Mouse (Mus musculus) MEL (cell line): ENCODE results near the gene A1bg. TPM values are rescaled to one million over a fixed set of nuclear protein-coding genes. Genes with fewer than 3 reads are reported as not detected.

ENCODE experiments used
- DNase-seq: peaks from one replicate; pipeline ENCODE4 v3.0.0; 2011; ENCODE audit warnings: low read depth, low spot score
- H3K27ac ChIP-seq: 2 replicates; pipeline ENCODE4 v1.5.1; 2012; ENCODE audit warnings: low read depth, mild to moderate bottlenecking, control low read depth, low read length, moderate library complexity; ENCODE audit not compliant: control insufficient read depth
- H3K27me3 ChIP-seq, 2 experiments: fragments of 150-350 bp in 1 of 2; sonication (generic) in 1 of 2; 2 replicates each; pipeline ENCODE4 v1.6.1; 2012; ENCODE audit warnings: low read length in 2 of 2, mild to moderate bottlenecking in 2 of 2, improper control_type of control experiment in 1 of 2, moderate library complexity in 1 of 2; ENCODE audit not compliant: insufficient read depth in 2 of 2, control insufficient read depth in 1 of 2
- H3K36me3 ChIP-seq, 2 experiments: 2 replicates each; pipeline ENCODE4 v1.6.1; 2012 to 2014; ENCODE audit warnings: low read length in 2 of 2, improper control_type of control experiment in 1 of 2, inconsistent platforms in 1 of 2, mild to moderate bottlenecking in 1 of 2; ENCODE audit not compliant: insufficient read depth in 2 of 2, control insufficient read depth in 1 of 2
- H3K4me1 ChIP-seq, 2 experiments: fragments of 150-350 bp in 1 of 2; sonication (generic) in 1 of 2; 2 replicates each; pipeline ENCODE4 v1.6.1; 2012; ENCODE audit warnings: low read length in 2 of 2, improper control_type of control experiment in 1 of 2, mild to moderate bottlenecking in 1 of 2; ENCODE audit not compliant: insufficient read depth in 2 of 2, control insufficient read depth in 1 of 2
- H3K4me3 ChIP-seq, 2 experiments: fragments of 150-350 bp in 1 of 2; sonication (generic) in 1 of 2; 2 replicates each; pipeline ENCODE4 v1.5.1; 2012; ENCODE audit warnings: low read depth in 2 of 2, low read length in 2 of 2, mild to moderate bottlenecking in 2 of 2, moderate library complexity in 2 of 2, control low read depth in 1 of 2, improper control_type of control experiment in 1 of 2; ENCODE audit not compliant: control insufficient read depth in 1 of 2, insufficient read depth in 1 of 2
- H3K79me2 ChIP-seq: 2 replicates; pipeline ENCODE4 v1.6.1; 2012; ENCODE audit warnings: mild to moderate bottlenecking, low read length, moderate library complexity; ENCODE audit not compliant: control insufficient read depth, poor library complexity, insufficient read depth
- H3K9ac ChIP-seq: 2 replicates; pipeline ENCODE4 v1.6.1; 2012; ENCODE audit warnings: low read depth, mild to moderate bottlenecking, control low read depth, low read length, moderate library complexity; ENCODE audit not compliant: control insufficient read depth, poor library complexity, severe bottlenecking
- H3K9me3 ChIP-seq: fragments of 150-350 bp; sonication (generic); replicated peaks from 2 replicates; pipeline ENCODE4 v1.6.1; 2012; ENCODE audit warnings: mild to moderate bottlenecking, low read length, improper control_type of control experiment, moderate library complexity; ENCODE audit not compliant: insufficient read depth
- BHLHE40 ChIP-seq: IDR thresholded peaks from 2 replicates; pipeline ENCODE4 v1.6.1; 2012; ENCODE audit warnings: low read depth, mild to moderate bottlenecking, inconsistent platforms, low read length, improper control_type of control experiment, borderline replicate concordance
- CHD2 ChIP-seq: IDR thresholded peaks from 2 replicates; pipeline ENCODE4 v1.6.1; 2011; ENCODE audit warnings: low read length, improper control_type of control experiment
- E2F4 ChIP-seq: IDR thresholded peaks from 2 replicates; pipeline ENCODE4 v1.6.1; 2011; ENCODE audit warnings: low read depth, low read length, improper control_type of control experiment, borderline replicate concordance
- ETS1 ChIP-seq: IDR thresholded peaks from 2 replicates; pipeline ENCODE4 v1.6.1; 2012; ENCODE audit warnings: low read depth, mild to moderate bottlenecking, inconsistent platforms, low read length, improper control_type of control experiment, moderate library complexity
- GABPA ChIP-seq: IDR thresholded peaks from 2 replicates; pipeline ENCODE4 v1.6.1; 2012; ENCODE audit warnings: low read depth, mild to moderate bottlenecking, inconsistent platforms, low read length, improper control_type of control experiment, moderate library complexity
- GATA1 ChIP-seq: IDR thresholded peaks from 2 replicates; pipeline ENCODE4 v1.6.1; 2011; ENCODE audit warnings: low read depth, low read length, improper control_type of control experiment
- HCFC1 ChIP-seq: IDR thresholded peaks from 2 replicates; pipeline ENCODE4 v1.6.1; 2012; ENCODE audit warnings: low read depth, mild to moderate bottlenecking, inconsistent platforms, low read length, improper control_type of control experiment, moderate library complexity
- MAFK ChIP-seq: IDR thresholded peaks from 2 replicates; pipeline ENCODE4 v1.6.1; 2011; ENCODE audit warnings: low read depth, mild to moderate bottlenecking, low read length, improper control_type of control experiment, borderline replicate concordance
- MAZ ChIP-seq: IDR thresholded peaks from 2 replicates; pipeline ENCODE4 v1.6.1; 2012; ENCODE audit warnings: low read depth, mild to moderate bottlenecking, inconsistent platforms, low read length, improper control_type of control experiment
- MEF2A ChIP-seq: IDR thresholded peaks from 2 replicates; pipeline ENCODE4 v1.6.1; 2014; ENCODE audit warnings: low read depth, mild to moderate bottlenecking, inconsistent platforms, low read length, improper control_type of control experiment; ENCODE audit not compliant: poor library complexity, insufficient replicate concordance, severe bottlenecking; ENCODE audit errors: extremely low read depth
- MXI1 ChIP-seq: IDR thresholded peaks from 2 replicates; pipeline ENCODE4 v1.6.1; 2011; ENCODE audit warnings: mild to moderate bottlenecking, low read depth, low read length, improper control_type of control experiment
- NRF1 ChIP-seq: IDR thresholded peaks from 2 replicates; pipeline ENCODE4 v1.6.1; 2014; ENCODE audit warnings: low read depth, mild to moderate bottlenecking, inconsistent platforms, low read length, improper control_type of control experiment, moderate library complexity; ENCODE audit not compliant: poor library complexity, insufficient read depth, severe bottlenecking
- POLR2AphosphoS2 ChIP-seq: IDR thresholded peaks from 2 replicates; pipeline ENCODE4 v1.6.1; 2011; ENCODE audit warnings: low read length, improper control_type of control experiment
- RAD21 ChIP-seq: IDR thresholded peaks from 2 replicates; pipeline ENCODE4 v1.6.1; 2011; ENCODE audit warnings: mild to moderate bottlenecking, low read depth, low read length, improper control_type of control experiment
- RCOR1 ChIP-seq: IDR thresholded peaks from 2 replicates; pipeline ENCODE4 v1.6.1; 2012; ENCODE audit warnings: low read depth, mild to moderate bottlenecking, inconsistent platforms, low read length, improper control_type of control experiment
- SIN3A ChIP-seq: IDR thresholded peaks from 2 replicates; pipeline ENCODE4 v1.6.1; 2012; ENCODE audit warnings: low read length, improper control_type of control experiment, inconsistent platforms
- TBP ChIP-seq: IDR thresholded peaks from 2 replicates; pipeline ENCODE4 v1.8.0; 2011; ENCODE audit warnings: low read depth, low read length, improper control_type of control experiment
- UBTF ChIP-seq: IDR thresholded peaks from 2 replicates; pipeline ENCODE4 v1.6.1; 2012; ENCODE audit warnings: low read depth, mild to moderate bottlenecking, inconsistent platforms, low read length, improper control_type of control experiment, moderate library complexity, borderline replicate concordance; ENCODE audit not compliant: insufficient read depth
- USF1 ChIP-seq: IDR thresholded peaks from 2 replicates; pipeline ENCODE4 v1.6.1; 2014; ENCODE audit warnings: low read depth, mild to moderate bottlenecking, inconsistent platforms, low read length, improper control_type of control experiment, moderate library complexity
- USF2 ChIP-seq, 2 experiments: IDR thresholded peaks; 2 replicates each; pipeline ENCODE4 v1.6.1; 2011 to 2012; ENCODE audit warnings: improper control_type of control experiment in 2 of 2, low read length in 2 of 2, borderline replicate concordance in 1 of 2, inconsistent platforms in 1 of 2, low read depth in 1 of 2, mild to moderate bottlenecking in 1 of 2; ENCODE audit not compliant: insufficient read depth in 1 of 2
- ZMIZ1 ChIP-seq: IDR thresholded peaks from 2 replicates; pipeline ENCODE4 v1.6.1; 2012; ENCODE audit warnings: low read depth, mild to moderate bottlenecking, inconsistent platforms, low read length, improper control_type of control experiment, moderate library complexity
- ZNF384 ChIP-seq: IDR thresholded peaks from 2 replicates; pipeline ENCODE4 v1.6.1; 2012; ENCODE audit warnings: low read depth, mild to moderate bottlenecking, inconsistent platforms, low read length, improper control_type of control experiment
- polyA plus RNA-seq, 2 experiments: library from polyadenylated mRNA; stranded (reverse) in 1 of 2; unstranded in 1 of 2; fragments of >175 nt in 1 of 2; fragments of >200 nt in 1 of 2; gene quantifications; 2 replicates each; pipeline versions ENCODE4 v1.2.1 to v1.2.4; 2012; ENCODE audit warnings: low replicate concordance in 2 of 2, low read depth in 1 of 2; ENCODE audit not compliant: insufficient read length in 2 of 2, insufficient read depth in 1 of 2, missing spikeins in 1 of 2
- total RNA-seq: library from RNA; depleted of rRNA; stranded (reverse); fragments of 300-350 nt; gene quantifications from 2 replicates; pipeline ENCODE4 v1.2.3, GENCODE M21; 2012

The A1bg gene
- total and polyA plus RNA-seq, 3 experiments = not detected

DNA sequence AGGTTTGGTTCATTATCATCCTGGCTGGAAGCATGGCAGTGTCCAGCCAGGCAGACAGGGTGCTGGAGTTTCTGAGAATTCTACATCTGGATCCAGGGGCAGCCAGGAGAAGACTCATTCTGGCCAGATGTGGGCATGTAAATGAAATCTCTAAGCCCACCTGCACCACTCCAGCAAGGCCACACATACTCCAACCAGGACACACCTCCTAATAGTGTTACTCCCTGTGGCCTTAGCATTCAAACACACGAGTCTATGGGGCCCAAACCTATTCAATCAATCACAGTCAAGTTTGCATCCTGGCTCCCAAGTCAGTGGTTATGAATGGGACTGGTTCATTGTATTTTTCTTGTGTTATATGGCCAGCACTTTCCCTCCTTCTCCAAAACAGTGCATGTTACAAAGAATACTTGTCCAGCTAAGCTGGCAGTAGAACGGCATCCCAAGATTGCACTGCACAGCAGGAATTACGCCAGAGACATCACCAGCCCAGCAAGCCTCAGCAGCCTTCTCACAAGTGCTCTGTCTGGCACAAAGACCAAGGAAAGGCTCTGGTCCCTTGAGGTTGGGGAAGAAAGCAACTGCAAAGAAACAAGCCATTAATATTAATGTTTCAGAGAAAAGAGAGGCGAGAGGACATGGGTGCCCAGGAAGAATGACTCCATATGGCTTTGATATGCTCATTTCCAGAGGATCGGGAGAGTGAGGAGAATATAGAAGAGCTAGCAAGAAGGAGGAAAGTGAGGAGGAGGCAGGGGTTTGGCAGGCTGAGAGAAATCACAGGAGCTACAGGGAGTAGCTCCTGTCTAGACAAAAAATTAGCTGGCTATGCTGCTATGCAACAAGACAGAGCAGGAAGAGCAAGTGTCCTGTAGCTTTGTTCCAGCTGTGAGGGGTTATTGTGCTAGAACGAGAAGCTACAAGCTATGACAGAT, 18.8 kb downstream of the A1bg start:
- Histone ChIP-seq H3K4me3 (no peak overlapping the region), H3K9ac (no peak overlapping the region), H3K27ac (no peak overlapping the region), H3K36me3 (no peaks in the 10 kb centered on the region), H3K79me2 (no peaks in the 10 kb centered on the region), H3K27me3 (no peaks in the 10 kb centered on the region), H3K9me3 (no peaks in the 10 kb centered on the region), H3K4me1 (no peaks in the 10 kb centered on the region)
- TF ChIP-seq MAFK (no peak), SIN3A (no peak), UBTF (no peak), MEF2A (no peak), CHD2 (no peak), E2F4 (no peak), ZNF384 (no peak), NRF1 (no peak), POLR2AphosphoS2 (no peak), GATA1 (no peak), GABPA (no peak)
- no peak for DNase-seq

DNA sequence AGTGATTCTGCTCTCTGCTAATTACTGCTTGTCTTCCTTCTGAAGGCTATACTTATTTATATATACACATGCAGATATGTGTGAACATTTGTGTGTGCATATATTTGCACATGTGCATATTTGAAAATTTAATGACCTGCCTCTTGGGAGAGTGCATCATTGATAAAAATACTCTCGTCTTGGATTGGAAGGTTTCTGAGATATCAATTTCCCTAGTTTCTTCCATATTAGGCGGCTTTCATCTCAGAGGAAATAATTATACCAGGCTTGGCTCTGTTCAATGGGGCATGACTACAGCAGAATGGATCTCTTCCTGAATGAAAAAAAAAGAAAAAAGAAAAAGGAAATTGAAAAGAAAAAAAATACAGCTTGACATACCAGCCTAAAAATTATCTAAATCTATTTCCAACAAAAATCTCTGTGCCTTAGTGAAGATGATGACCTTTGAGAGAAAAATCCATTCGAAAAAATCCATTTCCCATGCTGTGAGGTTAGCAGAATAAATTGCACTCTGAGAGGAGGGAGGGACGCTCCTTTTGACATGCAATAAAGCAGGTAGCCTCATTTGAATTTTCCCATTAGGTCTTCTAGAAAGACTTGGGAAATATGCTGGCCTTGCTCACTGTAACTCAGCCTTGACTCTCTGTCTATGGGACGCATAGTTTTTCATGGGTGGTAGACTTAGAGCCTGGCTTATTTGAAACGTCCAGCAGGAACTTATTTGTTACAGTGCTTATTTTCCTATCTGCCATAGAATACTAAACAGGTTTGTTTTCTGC, 24.4 kb downstream of the A1bg start:
- Histone ChIP-seq H3K4me1 (no peaks in the 10 kb centered on the region), H3K9ac (no peak overlapping the region), H3K4me3 (no peak overlapping the region), H3K27ac (no peak overlapping the region), H3K79me2 (no peaks in the 10 kb centered on the region), H3K27me3 (no peaks in the 10 kb centered on the region), H3K9me3 (no peaks in the 10 kb centered on the region), H3K36me3 (no peaks in the 10 kb centered on the region)
- TF ChIP-seq ETS1 (no peak), CHD2 (no peak), BHLHE40 (no peak), MEF2A (no peak), ZNF384 (no peak), MAZ (no peak), MXI1 (no peak), ZMIZ1 (no peak), RCOR1 (no peak), RAD21 (no peak), HCFC1 (no peak), USF1 (no peak), TBP (no peak), USF2 (IDR thresholded peaks at IDR 0.05; ENCODE audit: borderline replicate concordance in 1 of 2, insufficient read depth in 1 of 2, low read depth in 1 of 2, low read length in 2 of 2) (no peak), POLR2AphosphoS2 (no peak)
- DNase-seq = no peak
